Mouse (Mus musculus): Measurements from ENCODE around the gene Gm9611.
"Not testable (repeated sequence)": the region's sequence is repeated elsewhere in the genome, so short reads cannot be mapped to it uniquely, and the experiment has no call there.

Gene Gm9611

DNA sequence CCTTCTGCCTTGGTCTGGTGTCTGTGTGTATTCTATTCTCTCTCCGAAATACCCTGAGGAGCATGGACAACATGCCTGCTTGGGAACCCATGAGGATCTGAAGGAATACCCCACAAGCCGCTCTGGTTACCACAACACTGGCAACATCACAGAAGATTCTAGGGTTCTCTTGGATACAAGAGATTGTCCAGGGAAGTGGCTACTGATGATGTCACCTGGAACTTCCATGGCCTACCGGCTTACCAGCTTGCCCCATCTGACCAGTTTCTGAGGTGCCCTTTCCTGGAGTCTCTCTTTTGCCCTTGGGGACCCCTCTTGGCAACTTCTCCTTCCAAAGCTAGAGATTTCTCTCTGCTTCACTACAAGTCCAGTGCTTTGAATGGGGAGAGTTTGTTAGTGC, at the start of gene Gm9611:
Gene Gm9611 (minus strand): TSS at position 101 of the 400 bp plus-strand sequence.
- DNase-seq (ENCODE audit: low spot score), result not testable (repeated sequence)

DNA sequence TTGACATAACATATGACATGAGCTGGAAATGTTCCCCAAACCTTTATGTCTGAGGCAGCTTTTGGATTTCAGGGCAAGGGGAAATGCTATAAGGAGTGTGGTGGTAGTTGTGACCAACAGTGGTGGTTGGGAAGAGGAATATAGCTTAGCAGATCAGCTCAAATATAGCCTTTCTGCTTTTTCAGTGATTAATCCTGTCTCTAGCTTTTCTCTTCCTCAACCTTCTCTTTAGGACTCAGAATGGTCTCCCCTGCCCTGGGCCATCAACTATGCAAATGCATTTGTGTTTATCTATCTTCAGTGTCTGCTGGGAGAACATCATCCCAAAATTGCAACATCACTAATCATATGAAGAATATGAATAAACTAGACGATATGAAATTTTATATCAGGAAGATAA, 12.8 kb upstream of the Gm9611 start, which contains the start of gene Gm7995:
Gene Gm7995 (plus strand): TSS at position 301 of the 400 bp plus-strand sequence.
- not testable (repeated sequence) for DNase-seq (ENCODE audit: low spot score)

DNA sequence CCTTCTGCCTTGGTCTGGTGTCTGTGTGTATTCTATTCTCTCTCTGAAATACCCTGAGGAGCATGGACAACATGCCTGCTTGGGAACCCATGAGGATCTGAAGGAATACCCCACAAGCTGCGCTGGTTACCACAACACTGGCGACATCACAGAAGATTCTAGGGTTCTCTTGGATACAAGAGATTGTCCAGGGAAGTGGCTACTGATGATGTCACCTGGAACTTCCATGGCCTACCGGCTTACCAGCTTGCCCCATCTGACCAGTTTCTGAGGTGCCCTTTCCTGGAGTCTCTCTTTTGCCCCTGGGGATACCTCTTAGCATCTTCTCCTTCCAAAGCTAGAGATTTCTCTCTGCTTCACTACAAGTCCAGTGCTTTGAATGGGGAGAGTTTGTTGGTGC, 37.2 kb downstream of the Gm9611 start, which contains the start of gene Gm17026:
Gene Gm17026 (minus strand): TSS at position 101 of the 400 bp plus-strand sequence.
- not testable (repeated sequence) for DNase-seq (ENCODE audit: low spot score)

Data from testis, postnatal 14 days (tissue).